Mouse (Mus musculus) ES-E14 (cell line): ENCODE data around the gene Tmem106c.

ENCODE experiments used
- CHD2 ChIP-seq: IDR thresholded peaks from 2 replicates; pipeline ENCODE4 v1.6.1; 2014; ENCODE audit warnings: mild to moderate bottlenecking, low read depth, low read length, inconsistent platforms
- ZNF384 ChIP-seq: IDR thresholded peaks from 2 replicates; pipeline ENCODE4 v1.6.1; 2012; ENCODE audit warnings: low read depth, low read length, inconsistent platforms

- no peak for TF ChIP-seq ZNF384
- no peak for TF ChIP-seq CHD2
Observed at GRCm38 (mm10) chr15:97973248-97974005, 9.4 kb downstream of the Tmem106c start.
